Mouse (Mus musculus): ENCODE results near the gene Glt1d1. TPM values are rescaled to one million over a fixed set of nuclear protein-coding genes. Genes with fewer than 3 reads are reported as not detected.

Gene Glt1d1
- polyA plus RNA-seq, 1 experiment from 2014 or later: 1.7 TPM

DNA sequence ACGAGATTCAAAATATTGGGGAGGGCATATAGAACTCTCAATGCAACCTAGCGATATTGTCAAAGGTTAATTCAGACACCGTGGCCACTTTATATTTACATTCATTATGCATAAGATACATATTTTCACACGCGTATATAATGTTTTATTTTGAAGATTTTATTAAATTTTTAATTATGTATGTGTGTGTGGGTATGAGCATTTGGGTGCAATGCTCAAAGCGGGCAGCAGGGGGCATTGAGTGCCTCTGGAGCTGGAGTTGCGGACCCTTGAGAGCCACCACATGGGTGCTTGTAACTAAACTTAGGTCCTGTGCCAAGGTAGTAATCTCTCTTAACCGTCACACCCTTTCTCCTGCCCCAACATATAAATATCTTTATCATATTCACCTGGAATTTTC, 41.9 kb downstream of the Glt1d1 start:
- 94% methylated on average over 8 of the region's 8 CpGs for WGBS
- Histone ChIP-seq H3K4me1 (ENCODE audit: control insufficient read depth, insufficient read depth, low read length) (0 out of 2 replicates have a peak, but pooled peaks cover 2% of the 10 kb centered on the region), H3K36me3 (ENCODE audit: control insufficient read depth, insufficient read depth, low read length) (no peaks in the 10 kb centered on the region), H3K9me3 (replicated peaks; ENCODE audit: control insufficient read depth, low read length, poor library complexity, severe bottlenecking) (no peaks in the 10 kb centered on the region), H3K27ac (ENCODE audit: low read length) (no peak overlapping the region), H3K27me3 (ENCODE audit: control insufficient read depth, insufficient read depth, low read depth, low read length) (no peaks in the 10 kb centered on the region), H3K4me2 (ENCODE audit: low read length) (no peak overlapping the region), H3K4me3 (ENCODE audit: low read depth, low read length) (no peak overlapping the region), H3K9ac (ENCODE audit: low read depth, low read length) (no peak overlapping the region)
- no peak for ATAC-seq

DNA sequence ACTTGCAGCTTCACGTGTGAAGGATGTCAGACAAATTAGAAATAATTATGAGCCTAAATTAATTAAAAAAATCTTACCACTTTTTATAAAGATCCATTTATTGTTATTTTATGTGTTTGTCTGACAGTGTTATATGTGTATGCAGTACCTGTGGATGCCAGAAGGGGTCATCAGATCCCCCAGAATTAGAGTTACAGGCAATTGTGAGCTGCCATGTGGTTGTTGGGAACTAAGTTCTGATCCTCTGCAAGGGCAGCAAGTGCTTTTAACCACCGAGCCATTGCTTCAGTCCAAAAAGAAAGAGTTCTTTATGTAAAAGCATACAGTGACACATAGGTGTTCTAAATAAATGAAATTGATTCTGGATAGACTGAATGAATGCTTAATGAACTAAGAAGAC, 45.5 kb downstream of the Glt1d1 start:
- Histone ChIP-seq H3K9ac (ENCODE audit: low read depth, low read length) (no peak overlapping the region), H3K4me1 (ENCODE audit: control insufficient read depth, insufficient read depth, low read length) (no peaks in the 10 kb centered on the region), H3K4me3 (ENCODE audit: low read depth, low read length) (no peak overlapping the region), H3K9me3 (replicated peaks; ENCODE audit: control insufficient read depth, low read length, poor library complexity, severe bottlenecking) (no peaks in the 10 kb centered on the region), H3K36me3 (ENCODE audit: control insufficient read depth, insufficient read depth, low read length) (no peaks in the 10 kb centered on the region), H3K4me2 (ENCODE audit: low read length) (no peak overlapping the region), H3K27ac (ENCODE audit: low read length) (no peak overlapping the region), H3K27me3 (ENCODE audit: control insufficient read depth, insufficient read depth, low read depth, low read length) (no peaks in the 10 kb centered on the region)
- ATAC-seq: no peak
- WGBS: 91% methylated on average over 2 of the region's 2 CpGs

DNA sequence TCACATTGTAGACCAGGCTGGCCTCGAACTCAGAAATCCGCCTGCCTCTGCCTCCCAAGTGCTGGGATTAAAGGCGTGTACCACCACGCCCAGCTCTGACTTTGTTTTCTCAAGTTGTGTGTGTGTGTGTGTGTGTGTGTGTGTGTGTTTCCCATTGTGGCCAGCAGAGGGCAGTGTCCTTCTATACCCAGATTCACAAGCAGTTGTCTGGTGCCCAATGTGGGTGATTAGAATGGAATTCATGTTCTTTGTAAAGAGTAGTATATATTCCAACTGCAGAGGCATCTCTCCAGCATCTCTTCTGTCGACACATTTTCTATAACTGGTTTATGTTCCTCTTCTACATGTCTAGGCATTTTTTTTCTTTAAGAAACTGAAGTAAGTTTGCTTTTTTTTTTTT, 46.4 kb downstream of the Glt1d1 start:
- Histone ChIP-seq H3K4me2 (ENCODE audit: low read length) (no peak overlapping the region), H3K27me3 (ENCODE audit: control insufficient read depth, insufficient read depth, low read depth, low read length) (no peaks in the 10 kb centered on the region), H3K4me3 (ENCODE audit: low read depth, low read length) (no peak overlapping the region), H3K27ac (ENCODE audit: low read length) (no peak overlapping the region), H3K9ac (ENCODE audit: low read depth, low read length) (no peak overlapping the region), H3K4me1 (ENCODE audit: control insufficient read depth, insufficient read depth, low read length) (no peaks in the 10 kb centered on the region), H3K36me3 (ENCODE audit: control insufficient read depth, insufficient read depth, low read length) (no peaks in the 10 kb centered on the region), H3K9me3 (replicated peaks; ENCODE audit: control insufficient read depth, low read length, poor library complexity, severe bottlenecking) (no peaks in the 10 kb centered on the region)
- WGBS: 94% methylated on average over 5 of the region's 5 CpGs
- no peak for ATAC-seq

DNA sequence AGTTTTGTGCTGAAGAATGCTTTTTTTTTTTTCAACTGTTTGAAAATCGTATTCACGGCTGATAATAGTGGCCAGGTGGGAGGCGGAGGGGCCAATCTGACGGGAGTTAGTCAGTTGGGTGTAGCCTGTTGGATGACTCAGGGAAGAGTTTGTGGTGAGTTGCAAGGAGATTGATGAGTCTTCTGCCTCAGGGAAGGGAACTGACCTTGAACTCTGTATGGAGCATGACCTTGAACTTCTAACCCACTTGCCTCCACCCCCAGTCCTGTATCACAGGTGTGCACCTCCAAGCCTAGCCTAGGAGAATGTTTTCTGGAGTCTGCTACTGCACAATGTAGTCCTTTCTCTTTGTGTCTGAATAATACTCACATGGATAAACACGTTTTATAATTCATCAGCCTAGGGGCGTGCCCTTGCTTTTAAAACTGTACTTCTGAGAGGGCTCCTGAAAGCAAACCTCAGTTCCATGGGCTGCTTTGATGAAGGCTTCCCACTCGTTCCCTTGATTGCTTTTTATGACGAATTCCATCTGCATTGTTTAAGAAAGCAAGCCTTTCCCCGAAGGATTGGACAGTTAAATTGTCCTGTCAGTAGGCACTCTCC, 56.6 kb downstream of the Glt1d1 start:
- no peaks in the 10 kb centered on the region for H3K9me3 ChIP-seq (replicated peaks; ENCODE audit: control insufficient read depth, low read length, poor library complexity, severe bottlenecking)
- WGBS: 75% methylated on average over 9 of the region's 9 CpGs

DNA sequence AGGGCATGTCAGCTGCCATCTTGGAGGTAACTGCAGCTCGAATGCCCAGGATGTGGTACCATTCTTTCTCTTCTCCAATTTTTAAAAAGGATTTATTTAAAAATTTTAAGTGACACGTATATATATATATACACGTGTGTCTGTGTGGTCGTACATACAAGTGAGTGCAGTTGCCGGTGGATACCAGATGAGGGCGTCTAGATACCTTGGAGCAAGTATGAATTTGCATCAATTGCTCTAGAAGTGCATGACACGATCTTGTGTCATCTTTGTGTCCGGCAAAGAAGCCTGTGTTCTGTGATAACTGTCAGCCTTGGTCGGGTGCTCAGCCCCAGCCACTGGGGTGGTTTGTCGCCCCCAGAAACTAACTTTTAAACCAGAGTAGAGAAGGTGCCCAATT, 59.0 kb downstream of the Glt1d1 start:
- H3K4me2 ChIP-seq (ENCODE audit: low read length): no peak overlapping the region
- no peaks in the 10 kb centered on the region for H3K36me3 ChIP-seq (ENCODE audit: control insufficient read depth, insufficient read depth, low read length)
- no peaks in the 10 kb centered on the region for H3K9me3 ChIP-seq (replicated peaks; ENCODE audit: control insufficient read depth, low read length, poor library complexity, severe bottlenecking)
- H3K9ac ChIP-seq (ENCODE audit: low read depth, low read length): no peak overlapping the region
- no peak for ATAC-seq
- H3K4me3 ChIP-seq (ENCODE audit: low read depth, low read length): no peak overlapping the region
- no peak overlapping the region for H3K27ac ChIP-seq (ENCODE audit: low read length)
- WGBS: 89% methylated on average over 10 of the region's 10 CpGs
- no peaks in the 10 kb centered on the region for H3K4me1 ChIP-seq (ENCODE audit: control insufficient read depth, insufficient read depth, low read length)
- H3K27me3 ChIP-seq (ENCODE audit: control insufficient read depth, insufficient read depth, low read depth, low read length): no peaks in the 10 kb centered on the region

More for the DNA sequence above, 56.6 kb downstream of the Glt1d1 start:
- no peak overlapping the region for H3K9ac ChIP-seq (ENCODE audit: low read depth, low read length)
- no peak overlapping the region for H3K27ac ChIP-seq (ENCODE audit: low read length)
- ATAC-seq: no peak
- peaks cover 8% of the 10 kb centered on the region for H3K4me1 ChIP-seq (ENCODE audit: control insufficient read depth, insufficient read depth, low read length)
- no peak overlapping the region for H3K4me3 ChIP-seq (ENCODE audit: low read depth, low read length)
- no peak overlapping the region for H3K4me2 ChIP-seq (ENCODE audit: low read length)
- H3K36me3 ChIP-seq (ENCODE audit: control insufficient read depth, insufficient read depth, low read length): no peaks in the 10 kb centered on the region
- no peaks in the 10 kb centered on the region for H3K27me3 ChIP-seq (ENCODE audit: control insufficient read depth, insufficient read depth, low read depth, low read length)

DNA sequence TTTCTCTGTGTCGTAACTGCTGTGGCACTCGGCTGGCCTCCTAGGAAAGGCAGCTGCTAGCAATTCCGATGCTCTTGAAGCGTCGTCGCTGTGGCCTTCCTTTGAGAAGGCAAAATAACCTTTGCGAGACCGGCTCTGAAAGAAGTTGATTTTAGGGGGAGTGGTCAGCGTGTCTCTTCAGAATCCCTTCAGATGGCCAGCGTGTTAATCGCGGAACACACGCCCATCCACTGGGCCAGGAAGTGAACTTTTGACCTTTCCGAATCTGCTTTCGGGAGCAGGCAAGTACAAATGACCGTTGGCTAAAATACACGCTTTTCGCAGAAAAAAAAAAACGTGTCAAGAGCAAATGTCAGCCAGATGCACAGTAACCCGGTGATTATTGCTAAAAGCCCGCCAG, 59.5 kb downstream of the Glt1d1 start:
- no peaks in the 10 kb centered on the region for H3K4me1 ChIP-seq (ENCODE audit: control insufficient read depth, insufficient read depth, low read length)
- H3K4me3 ChIP-seq (ENCODE audit: low read depth, low read length): no peak overlapping the region
- H3K9ac ChIP-seq (ENCODE audit: low read depth, low read length): no peak overlapping the region
- H3K27ac ChIP-seq (ENCODE audit: low read length): no peak overlapping the region
- ATAC-seq: no peak
- no peaks in the 10 kb centered on the region for H3K36me3 ChIP-seq (ENCODE audit: control insufficient read depth, insufficient read depth, low read length)
- H3K27me3 ChIP-seq (ENCODE audit: control insufficient read depth, insufficient read depth, low read depth, low read length): no peaks in the 10 kb centered on the region
- 67% methylated on average over 21 of the region's 21 CpGs for WGBS
- no peak overlapping the region for H3K4me2 ChIP-seq (ENCODE audit: low read length)
- H3K9me3 ChIP-seq (replicated peaks; ENCODE audit: control insufficient read depth, low read length, poor library complexity, severe bottlenecking): no peaks in the 10 kb centered on the region

DNA sequence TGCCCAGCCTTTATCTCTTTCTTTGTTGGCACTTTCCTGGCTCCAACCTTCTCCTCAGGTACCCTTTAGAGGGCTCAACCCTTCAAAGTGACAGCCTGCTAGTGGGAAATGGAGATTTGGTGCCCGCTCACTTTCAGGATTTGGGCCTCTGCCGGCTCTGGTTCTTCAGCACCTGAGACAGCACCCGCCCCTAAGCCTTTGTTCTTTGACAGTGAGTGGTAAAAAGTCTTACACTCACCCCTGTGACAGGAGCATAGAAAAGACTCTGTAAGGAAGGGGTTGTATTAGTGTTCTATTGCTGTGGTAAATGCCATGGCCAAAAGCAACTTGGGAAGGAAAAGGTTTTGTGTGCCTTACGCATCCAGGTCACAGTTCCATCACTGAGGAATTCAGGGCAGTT, 63.8 kb downstream of the Glt1d1 start:
- WGBS: 75% methylated on average over 4 of the region's 4 CpGs
- Histone ChIP-seq H3K4me3 (ENCODE audit: low read depth, low read length) (no peak overlapping the region), H3K4me2 (ENCODE audit: low read length) (no peak overlapping the region), H3K9me3 (replicated peaks; ENCODE audit: control insufficient read depth, low read length, poor library complexity, severe bottlenecking) (no peaks in the 10 kb centered on the region), H3K36me3 (ENCODE audit: control insufficient read depth, insufficient read depth, low read length) (no peaks in the 10 kb centered on the region), H3K27ac (ENCODE audit: low read length) (no peak overlapping the region), H3K27me3 (ENCODE audit: control insufficient read depth, insufficient read depth, low read depth, low read length) (no peaks in the 10 kb centered on the region), H3K4me1 (ENCODE audit: control insufficient read depth, insufficient read depth, low read length) (no peaks in the 10 kb centered on the region), H3K9ac (ENCODE audit: low read depth, low read length) (no peak overlapping the region)
- no peak for ATAC-seq

DNA sequence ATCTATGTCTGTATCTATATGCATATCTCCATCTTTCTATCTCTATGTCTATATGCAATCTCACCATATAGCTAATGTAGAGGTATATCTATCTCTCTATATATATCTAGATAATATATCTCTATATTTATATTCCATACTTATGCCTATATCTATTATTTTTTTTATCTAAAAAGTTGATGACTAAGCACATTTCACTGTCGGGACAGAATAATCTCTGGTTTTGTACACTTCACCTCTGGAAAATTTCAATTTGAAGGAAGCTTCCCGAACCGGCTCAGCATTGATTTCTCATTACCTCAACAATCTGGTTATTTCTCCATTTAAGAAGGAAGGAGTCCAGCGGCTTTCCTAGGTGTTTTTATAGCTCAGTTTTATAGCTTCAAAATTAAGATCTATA, 64.5 kb downstream of the Glt1d1 start:
- Histone ChIP-seq H3K9me3 (replicated peaks; ENCODE audit: control insufficient read depth, low read length, poor library complexity, severe bottlenecking) (no peaks in the 10 kb centered on the region), H3K4me2 (ENCODE audit: low read length) (no peak overlapping the region), H3K4me3 (ENCODE audit: low read depth, low read length) (no peak overlapping the region), H3K4me1 (ENCODE audit: control insufficient read depth, insufficient read depth, low read length) (no peaks in the 10 kb centered on the region), H3K9ac (ENCODE audit: low read depth, low read length) (no peak overlapping the region), H3K27ac (ENCODE audit: low read length) (no peak overlapping the region), H3K27me3 (ENCODE audit: control insufficient read depth, insufficient read depth, low read depth, low read length) (no peaks in the 10 kb centered on the region), H3K36me3 (ENCODE audit: control insufficient read depth, insufficient read depth, low read length) (no peaks in the 10 kb centered on the region)
- 91% methylated on average over 4 of the region's 4 CpGs for WGBS
- ATAC-seq: no peak

DNA sequence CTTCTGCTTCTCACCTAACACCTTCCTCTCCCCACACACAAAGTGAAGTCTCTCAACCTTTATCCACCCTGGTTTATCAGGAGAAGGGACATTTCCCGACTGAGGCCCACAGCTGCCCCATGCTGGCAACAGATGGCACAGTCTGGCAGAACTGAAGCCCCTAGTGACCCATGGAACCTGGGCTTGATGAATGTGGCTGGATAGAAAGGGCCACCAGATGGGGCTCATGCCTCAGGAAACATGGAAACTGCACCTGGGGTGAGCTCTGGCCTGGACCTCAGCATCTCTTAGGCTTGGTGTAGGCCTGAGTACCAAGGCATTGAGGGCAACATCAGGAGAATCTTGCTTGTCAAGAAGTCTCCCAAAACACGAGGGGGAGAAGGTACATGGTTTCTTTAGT, 66.5 kb downstream of the Glt1d1 start:
- H3K9ac ChIP-seq (ENCODE audit: low read depth, low read length): no peak overlapping the region
- 75% methylated on average over 2 of the region's 2 CpGs for WGBS
- H3K4me3 ChIP-seq (ENCODE audit: low read depth, low read length): no peak overlapping the region
- H3K4me2 ChIP-seq (ENCODE audit: low read length): no peak overlapping the region
- H3K36me3 ChIP-seq (ENCODE audit: control insufficient read depth, insufficient read depth, low read length): no peaks in the 10 kb centered on the region
- H3K27me3 ChIP-seq (ENCODE audit: control insufficient read depth, insufficient read depth, low read depth, low read length): no peaks in the 10 kb centered on the region
- ATAC-seq: no peak
- no peaks in the 10 kb centered on the region for H3K4me1 ChIP-seq (ENCODE audit: control insufficient read depth, insufficient read depth, low read length)
- H3K9me3 ChIP-seq (replicated peaks; ENCODE audit: control insufficient read depth, low read length, poor library complexity, severe bottlenecking): no peaks in the 10 kb centered on the region
- H3K27ac ChIP-seq (ENCODE audit: low read length): no peak overlapping the region
